Mouse (Mus musculus): ENCODE data around the gene Rap1gap. TPM values are rescaled to one million over a fixed set of nuclear protein-coding genes. Genes with fewer than 3 reads are reported as not detected.
A peak's percentile ranks its signal among the peaks of the same experiment; 100 is the strongest.

Rap1gap gene
- total and polyA plus RNA-seq, 3 experiments = 7.7 to 42.6 TPM; not detected in 1

DNA sequence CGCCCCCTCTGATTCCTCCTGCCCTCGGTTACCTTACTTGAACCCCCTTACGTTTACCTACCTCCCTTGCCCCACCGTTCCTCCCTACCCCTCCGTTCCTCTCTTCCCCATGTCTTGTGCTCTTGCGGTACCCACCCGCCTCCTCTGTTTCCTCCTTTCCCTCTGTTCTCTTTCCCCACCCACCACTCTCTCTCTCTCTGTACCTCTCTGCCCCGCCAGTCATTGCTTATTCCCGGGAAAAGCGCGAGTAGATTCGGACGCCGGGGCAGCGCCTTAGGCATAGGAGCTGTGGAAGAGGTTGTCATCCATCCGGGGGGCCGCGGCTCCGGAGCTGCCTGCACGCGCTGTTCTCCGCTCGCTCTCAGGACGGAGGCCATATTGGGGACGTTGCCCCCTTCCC lies 59.0 kb downstream of the Rap1gap start:
- H3K9me3 ChIP-seq (replicated peaks; ENCODE audit: insufficient read depth, low read length) = no peaks in the 10 kb centered on the region
- H3K27me3 ChIP-seq (ENCODE audit: control insufficient read depth in 1 of 2, insufficient read depth in 2 of 2, low read length in 2 of 2) = no peaks in the 10 kb centered on the region
- no peaks in the 10 kb centered on the region for H3K4me1 ChIP-seq (ENCODE audit: control insufficient read depth in 1 of 2, insufficient read depth in 2 of 2, low read length in 2 of 2)
- no peak overlapping the region for H3K27ac ChIP-seq (ENCODE audit: control insufficient read depth, low read depth, low read length)
- H3K36me3 ChIP-seq (ENCODE audit: control insufficient read depth in 1 of 2, insufficient read depth in 2 of 2, low read length in 2 of 2) = no peaks in the 10 kb centered on the region
- no peak overlapping the region for H3K9ac ChIP-seq (ENCODE audit: control insufficient read depth, low read depth, low read length, poor library complexity, severe bottlenecking)
- DNase-seq (ENCODE audit: low read depth, low spot score) = no peak
- H3K4me3 ChIP-seq (ENCODE audit: control insufficient read depth in 1 of 2, insufficient read depth in 1 of 2, low read depth in 2 of 2, low read length in 2 of 2) = no peak overlapping the region
- TF ChIP-seq NRF1 (IDR thresholded peaks at IDR 0.05; ENCODE audit: insufficient read depth, low read depth, low read length, poor library complexity, severe bottlenecking) (no peak), MYB (IDR thresholded peaks at IDR 0.05; ENCODE audit: low read depth, low read length) (no peak), CHD1 (IDR thresholded peaks at IDR 0.05; ENCODE audit: low read depth, low read length) (no peak), ELF1 (IDR thresholded peaks at IDR 0.05; ENCODE audit: low read depth, low read length) (no peak), MAFK (IDR thresholded peaks at IDR 0.05; ENCODE audit: borderline replicate concordance, low read depth, low read length) (no peak), MAX (IDR thresholded peaks at IDR 0.05; ENCODE audit: low read length) (no peak), MXI1 (IDR thresholded peaks at IDR 0.05; ENCODE audit: low read depth, low read length) (no peak), EP300 (IDR thresholded peaks at IDR 0.05; ENCODE audit: low read depth in 1 of 2, low read length in 2 of 2) (no peak)
- H3K79me2 ChIP-seq (ENCODE audit: control insufficient read depth, insufficient read depth, low read length, poor library complexity) = no peaks in the 10 kb centered on the region

DNA sequence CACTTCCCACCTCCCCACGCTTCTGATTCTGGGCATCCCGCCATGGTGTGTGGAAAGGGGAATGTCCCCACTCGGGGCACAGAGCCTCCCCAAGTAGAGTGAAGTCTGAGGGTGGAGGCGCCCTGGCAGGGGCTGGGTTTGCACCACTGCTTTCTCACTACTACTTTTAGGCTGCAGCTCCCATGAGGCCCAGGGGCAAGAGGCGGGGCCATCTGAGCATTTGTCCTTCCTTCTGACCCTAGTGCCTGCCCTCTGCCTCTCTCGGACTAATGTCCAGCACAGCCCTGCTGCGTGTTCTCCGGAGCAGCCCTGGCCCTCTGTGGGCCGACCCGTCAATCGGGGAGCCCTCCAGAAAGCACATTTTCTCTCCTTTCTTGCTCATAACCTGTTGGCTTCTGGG lies 59.7 kb downstream of the Rap1gap start:
- Histone ChIP-seq H3K9ac (ENCODE audit: control insufficient read depth, low read depth, low read length, poor library complexity, severe bottlenecking) (no peak overlapping the region), H3K27ac (ENCODE audit: control insufficient read depth, low read depth, low read length) (no peak overlapping the region), H3K4me1 (ENCODE audit: control insufficient read depth in 1 of 2, insufficient read depth in 2 of 2, low read length in 2 of 2) (no peaks in the 10 kb centered on the region), H3K27me3 (ENCODE audit: control insufficient read depth in 1 of 2, insufficient read depth in 2 of 2, low read length in 2 of 2) (no peaks in the 10 kb centered on the region), H3K9me3 (replicated peaks; ENCODE audit: insufficient read depth, low read length) (no peaks in the 10 kb centered on the region), H3K4me3 (ENCODE audit: control insufficient read depth in 1 of 2, insufficient read depth in 1 of 2, low read depth in 2 of 2, low read length in 2 of 2) (no peak overlapping the region), H3K79me2 (ENCODE audit: control insufficient read depth, insufficient read depth, low read length, poor library complexity) (no peaks in the 10 kb centered on the region), H3K36me3 (ENCODE audit: control insufficient read depth in 1 of 2, insufficient read depth in 2 of 2, low read length in 2 of 2) (no peaks in the 10 kb centered on the region)
- DNase-seq (ENCODE audit: low read depth, low spot score) = no peak
- TF ChIP-seq POLR2AphosphoS2 (IDR thresholded peaks at IDR 0.05; ENCODE audit: low read length) (no peak), POLR2AphosphoS5 (IDR thresholded peaks at IDR 0.05; ENCODE audit: borderline replicate concordance, low read depth, low read length) (no peak), RAD21 (IDR thresholded peaks at IDR 0.05; ENCODE audit: low read depth, low read length) (no peak), EP300 (IDR thresholded peaks at IDR 0.05; ENCODE audit: low read depth in 1 of 2, low read length in 2 of 2) (no peak), MAX (IDR thresholded peaks at IDR 0.05; ENCODE audit: low read length) (no peak), TAL1 (IDR thresholded peaks at IDR 0.05; ENCODE audit: low read length) (no peak)

DNA sequence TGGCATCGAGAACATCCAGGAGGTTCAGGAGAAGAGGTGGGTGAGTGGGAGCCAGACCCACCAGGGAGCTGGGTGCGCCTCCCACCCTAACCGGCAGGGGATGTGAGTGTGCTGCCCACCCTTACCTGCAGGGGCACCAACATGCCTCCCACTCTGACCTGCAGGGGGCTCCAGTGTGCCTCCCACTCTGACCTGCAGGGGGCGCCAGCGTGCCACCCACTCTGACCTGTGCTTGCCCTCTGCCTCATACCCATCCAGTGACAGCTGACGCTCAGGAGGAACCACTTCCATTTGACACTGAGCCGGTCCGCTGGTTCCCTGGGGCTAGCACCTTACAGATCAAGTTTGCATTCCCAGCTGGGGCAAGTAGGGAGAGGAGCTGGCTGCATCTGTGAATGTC lies 60.2 kb downstream of the Rap1gap start:
- no peak overlapping the region for H3K27ac ChIP-seq (ENCODE audit: control insufficient read depth, low read depth, low read length)
- H3K79me2 ChIP-seq (ENCODE audit: control insufficient read depth, insufficient read depth, low read length, poor library complexity) = no peaks in the 10 kb centered on the region
- H3K9me3 ChIP-seq (replicated peaks; ENCODE audit: insufficient read depth, low read length) = no peaks in the 10 kb centered on the region
- no peak overlapping the region for H3K9ac ChIP-seq (ENCODE audit: control insufficient read depth, low read depth, low read length, poor library complexity, severe bottlenecking)
- no peaks in the 10 kb centered on the region for H3K4me1 ChIP-seq (ENCODE audit: control insufficient read depth in 1 of 2, insufficient read depth in 2 of 2, low read length in 2 of 2)
- no peak overlapping the region for H3K4me3 ChIP-seq (ENCODE audit: control insufficient read depth in 1 of 2, insufficient read depth in 1 of 2, low read depth in 2 of 2, low read length in 2 of 2)
- no peaks in the 10 kb centered on the region for H3K27me3 ChIP-seq (ENCODE audit: control insufficient read depth in 1 of 2, insufficient read depth in 2 of 2, low read length in 2 of 2)
- peak; percentile 70 for DNase-seq (ENCODE audit: low read depth, low spot score)
- TF ChIP-seq USF2 (IDR thresholded peaks at IDR 0.05; ENCODE audit: borderline replicate concordance in 1 of 2, insufficient read depth in 1 of 2, low read depth in 1 of 2, low read length in 2 of 2) (no peak), SMC3 (IDR thresholded peaks at IDR 0.05; ENCODE audit: low read depth, low read length) (peak; percentile 37; the same call in 1 of the 2 replicates), CTCF (IDR thresholded peaks at IDR 0.05 in 2 of 3, conservative IDR thresholded peaks at IDR 0.05 in 1 of 3; ENCODE audit: control insufficient read depth in 1 of 3, insufficient read depth in 1 of 3, low read depth in 2 of 3, low read length in 3 of 3, poor library complexity in 1 of 3, severe bottlenecking in 1 of 3) (peak; percentile 69 to 82 (median 78)), RAD21 (IDR thresholded peaks at IDR 0.05; ENCODE audit: low read depth, low read length) (peak; percentile 33)
- H3K36me3 ChIP-seq (ENCODE audit: control insufficient read depth in 1 of 2, insufficient read depth in 2 of 2, low read length in 2 of 2) = no peaks in the 10 kb centered on the region

Measured in MEL (cell line).